Mouse (Mus musculus): ENCODE data around the gene Tmem258. TPM values are rescaled to one million over a fixed set of nuclear protein-coding genes. Genes with fewer than 3 reads are reported as not detected.

The Tmem258 gene
- total RNA-seq, 1 experiment from 2014 or later: 161 TPM

DNA sequence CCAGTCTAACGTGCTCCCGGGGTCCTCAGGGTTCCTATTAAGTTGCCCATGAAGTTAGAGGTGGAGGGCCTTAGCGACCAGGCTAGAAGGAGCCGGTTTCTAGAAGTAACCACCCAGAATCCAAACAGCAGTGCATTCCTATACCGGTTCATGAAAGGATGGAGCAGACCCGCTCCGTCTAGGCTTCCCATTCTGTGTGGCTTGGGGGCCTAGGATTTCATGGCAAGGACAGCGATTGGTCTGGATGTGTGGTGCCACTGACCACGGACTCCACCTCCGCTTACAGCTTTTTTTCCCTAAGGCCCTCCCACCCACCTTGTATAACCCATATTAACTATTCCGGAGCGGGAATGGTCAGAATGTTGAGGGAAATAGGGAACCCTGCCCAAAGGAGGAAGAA lies 19.7 kb upstream of the Tmem258 start:
- peak; percentile 74 for DNase-seq

GRCm38 (mm10) chr19:10185876-10186275 lies 17.9 kb upstream of the Tmem258 start:
- no peak for DNase-seq

- DNase-seq: no peak
Measured at GRCm38 (mm10) chr19:10186569-10186968, 17.2 kb upstream of the Tmem258 start.

DNA sequence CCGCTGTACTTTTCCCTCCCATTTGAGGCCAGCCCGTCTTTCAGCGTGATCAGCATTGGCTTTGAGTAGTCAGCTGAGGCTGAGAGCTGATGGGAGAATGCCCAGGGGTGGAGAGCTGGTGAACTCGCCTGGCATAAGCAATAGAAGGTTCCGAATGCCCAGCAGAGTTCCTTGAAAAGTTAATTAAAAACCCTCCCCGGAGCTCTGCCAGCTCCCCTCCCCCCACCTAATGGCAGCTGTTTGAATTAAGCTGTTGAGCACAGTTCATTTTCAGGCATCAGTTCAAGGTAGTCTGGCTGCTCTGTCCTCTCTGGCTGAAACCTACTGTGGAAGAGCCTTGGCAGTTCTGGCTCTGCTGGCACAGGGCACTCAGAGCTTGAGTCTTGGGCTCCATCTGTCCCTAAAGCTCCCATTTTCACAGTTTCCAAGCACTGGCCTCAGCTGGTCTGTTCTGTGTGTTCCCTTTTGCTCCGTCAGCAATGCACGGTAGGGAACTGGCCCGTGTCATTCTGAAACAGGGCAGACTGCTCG lies 15.5 kb upstream of the Tmem258 start:
- DNase-seq: peak; percentile 63

GRCm38 (mm10) chr19:10189022-10189421 lies 14.8 kb upstream of the Tmem258 start:
- DNase-seq: no peak

DNA sequence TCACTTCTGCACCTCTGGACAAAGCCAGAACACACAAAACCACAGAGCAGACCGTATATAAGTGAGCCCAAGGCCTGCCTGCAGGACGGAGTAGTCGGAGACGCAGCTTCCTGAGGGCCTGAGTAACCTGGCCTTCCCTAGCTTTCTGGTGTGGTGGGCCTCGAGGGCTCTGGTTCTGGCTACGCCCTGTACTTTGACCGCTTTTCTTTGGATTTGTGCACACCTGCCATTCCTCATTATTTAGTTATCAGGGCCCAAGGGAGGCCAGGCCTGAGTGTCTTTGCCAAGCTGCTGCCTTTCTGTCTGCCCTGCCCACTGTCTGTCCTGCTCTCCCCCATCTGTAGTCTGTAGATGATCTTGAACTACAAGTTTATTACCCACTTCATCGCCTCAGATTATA lies 13.9 kb upstream of the Tmem258 start:
- no peak for DNase-seq

GRCm38 (mm10) chr19:10190796-10191195 lies 13.0 kb upstream of the Tmem258 start:
- peak; percentile 83 for DNase-seq

DNA sequence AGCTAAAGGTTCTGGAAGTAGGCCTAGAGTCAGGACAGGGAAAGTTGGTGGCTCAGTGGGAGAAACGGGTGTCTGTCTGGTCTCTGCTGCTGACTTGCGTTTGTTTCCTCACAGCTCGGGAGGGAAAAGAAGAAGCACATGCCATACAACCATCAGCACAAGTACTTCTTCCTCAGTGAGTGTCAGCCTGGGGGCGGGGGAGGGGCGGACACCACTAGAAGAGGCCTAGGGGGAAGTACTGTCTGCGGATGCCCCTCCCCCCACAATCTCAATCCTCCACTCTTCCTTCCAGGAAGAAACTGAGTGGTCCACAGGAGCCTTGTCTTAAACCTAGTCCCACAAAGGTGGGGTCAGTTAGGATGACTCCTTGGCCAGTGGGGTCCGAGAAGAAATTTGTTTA lies 12.5 kb upstream of the Tmem258 start:
- DNase-seq: no peak

GRCm38 (mm10) chr19:10194337-10194736 lies 9.5 kb upstream of the Tmem258 start:
- no peak for DNase-seq

DNA sequence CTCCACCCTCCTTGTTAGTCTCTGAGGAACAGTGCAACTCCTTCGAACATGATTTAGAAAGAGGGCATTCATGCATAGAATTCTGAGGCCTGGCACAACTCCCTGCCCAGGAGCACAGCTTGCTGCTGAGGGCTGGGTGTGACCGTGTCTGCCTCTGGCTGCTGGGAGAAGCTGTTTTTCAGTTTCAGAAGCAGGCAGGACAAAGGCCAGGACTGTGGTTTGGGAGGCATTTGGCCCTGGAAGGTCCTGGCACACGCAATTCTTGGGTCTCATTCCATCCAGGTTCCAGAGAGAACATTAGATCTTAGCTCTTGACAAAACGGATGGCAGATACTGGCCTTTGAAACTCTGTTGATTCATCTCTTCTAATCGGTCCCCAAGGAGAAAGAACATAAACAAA lies 8.6 kb upstream of the Tmem258 start:
- DNase-seq: peak; percentile 75

DNA sequence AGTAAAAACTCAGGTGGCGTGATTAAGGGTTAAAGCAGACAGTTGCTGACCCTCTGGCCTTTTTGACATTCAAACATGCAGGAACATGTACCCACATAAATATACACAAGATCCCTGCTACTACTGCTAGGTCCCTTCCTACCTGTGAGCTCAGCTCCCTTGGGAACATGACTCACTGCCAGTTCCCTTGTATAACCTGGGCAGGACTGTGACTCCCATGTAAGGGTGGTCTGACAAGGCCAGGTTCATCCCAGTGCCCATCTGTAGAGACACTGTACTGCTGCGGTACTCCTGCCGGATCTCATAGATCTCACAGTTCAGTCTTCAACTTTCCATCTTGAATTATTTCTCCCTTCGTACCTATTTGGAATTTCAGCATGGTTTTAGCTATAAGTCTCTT lies 6.7 kb upstream of the Tmem258 start:
- no peak for DNase-seq

GRCm38 (mm10) chr19:10198286-10198685 lies 5.5 kb upstream of the Tmem258 start:
- no peak for DNase-seq

GRCm38 (mm10) chr19:10198723-10199122 lies 5.1 kb upstream of the Tmem258 start:
- DNase-seq: peak; percentile 91

DNA sequence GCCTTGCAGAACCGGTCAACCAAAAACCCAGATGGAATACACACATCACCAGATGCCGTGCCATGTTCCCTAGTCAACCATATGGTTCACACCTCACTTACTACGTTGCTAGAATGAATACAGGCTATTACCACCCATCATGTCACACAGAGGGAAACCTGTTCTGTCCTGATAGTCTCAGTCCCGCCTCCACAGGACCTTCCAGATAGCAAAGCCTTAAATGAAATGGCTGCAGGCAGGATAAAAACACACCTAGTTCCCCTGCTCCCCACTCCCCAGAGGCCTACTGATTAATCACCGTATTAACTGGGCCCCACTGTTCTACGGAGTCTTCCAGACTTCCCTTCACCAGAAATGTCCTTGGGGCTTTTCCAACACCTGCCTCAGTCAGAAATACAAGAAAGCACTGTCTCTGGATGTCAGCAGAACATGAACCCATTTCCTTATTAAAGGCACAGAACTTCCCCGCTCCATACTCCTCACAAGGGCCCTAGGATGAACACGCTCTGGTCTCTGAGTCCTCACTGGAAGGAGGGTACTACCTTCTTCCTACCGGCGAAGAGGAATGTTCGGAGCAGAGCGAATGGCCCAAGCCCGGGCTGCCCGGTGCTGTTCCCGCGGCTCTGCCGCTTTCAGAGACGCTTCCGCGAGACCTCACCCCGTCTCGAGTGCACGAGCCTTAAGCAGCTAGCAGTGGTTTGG lies 517 bp upstream of the Tmem258 start:
- no peak for DNase-seq

- peak; percentile 73 for DNase-seq
Measured at GRCm38 (mm10) chr19:10204616-10205001, 795 bp downstream of the Tmem258 start.

DNA sequence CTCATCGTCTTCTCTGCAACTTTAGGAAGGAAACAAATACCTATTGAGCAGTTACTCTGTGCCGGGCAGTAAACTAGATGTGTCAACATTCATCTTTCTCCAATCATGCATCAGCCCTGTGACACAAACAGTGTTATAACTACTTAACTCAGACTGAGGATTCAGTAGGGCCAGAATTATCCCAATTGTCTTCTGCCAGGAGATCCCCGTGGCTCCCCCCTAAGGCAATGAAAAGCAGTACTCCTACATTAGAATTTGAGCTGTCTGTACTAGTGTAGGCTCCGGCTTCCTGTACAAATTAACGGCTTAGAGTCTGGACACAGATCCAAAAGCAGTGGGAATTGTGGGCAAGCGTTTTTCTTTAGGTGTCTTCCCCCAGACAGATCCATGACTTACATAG lies 1.2 kb downstream of the Tmem258 start:
- DNase-seq: no peak

DNA sequence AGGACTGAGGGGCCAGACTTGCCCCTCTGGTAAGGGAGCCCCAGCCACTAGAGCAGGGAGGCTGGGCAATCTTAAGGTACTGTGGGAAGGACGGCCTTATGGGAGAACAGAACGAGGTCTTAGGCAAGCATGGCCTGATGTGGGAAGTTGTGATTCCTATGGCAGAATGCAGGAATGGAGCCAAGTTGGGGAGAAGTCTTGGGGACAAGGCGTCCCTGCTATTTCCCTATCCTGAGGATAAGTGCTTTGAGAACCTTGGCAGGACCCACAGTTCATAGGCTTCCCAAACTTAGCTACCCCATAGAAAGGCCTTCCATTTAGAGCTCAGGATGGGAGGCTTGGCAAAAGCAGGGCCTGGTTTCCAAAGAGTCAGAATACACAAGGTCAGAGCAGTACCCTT lies 5.0 kb downstream of the Tmem258 start:
- DNase-seq: no peak

DNA sequence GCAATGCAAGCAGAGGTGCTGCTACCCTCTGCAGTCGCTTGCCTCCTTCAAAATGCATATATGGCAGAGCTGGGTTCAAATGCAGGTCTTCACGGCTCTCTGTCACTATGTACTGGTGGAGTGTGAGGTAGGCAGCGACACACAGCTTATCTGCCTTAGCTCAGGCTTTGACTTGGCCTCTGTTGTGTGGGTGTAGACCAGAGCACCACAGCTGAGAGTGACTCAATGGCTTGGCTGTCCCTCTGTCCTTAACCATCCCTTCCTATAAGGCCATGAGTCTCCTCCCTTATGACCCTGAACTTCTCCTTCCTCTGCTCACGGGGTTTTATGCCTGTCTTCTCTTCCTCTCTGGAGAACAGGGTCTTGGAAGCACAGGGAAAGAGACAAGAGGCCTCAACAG lies 7.1 kb downstream of the Tmem258 start:
- DNase-seq: peak; percentile 43

DNA sequence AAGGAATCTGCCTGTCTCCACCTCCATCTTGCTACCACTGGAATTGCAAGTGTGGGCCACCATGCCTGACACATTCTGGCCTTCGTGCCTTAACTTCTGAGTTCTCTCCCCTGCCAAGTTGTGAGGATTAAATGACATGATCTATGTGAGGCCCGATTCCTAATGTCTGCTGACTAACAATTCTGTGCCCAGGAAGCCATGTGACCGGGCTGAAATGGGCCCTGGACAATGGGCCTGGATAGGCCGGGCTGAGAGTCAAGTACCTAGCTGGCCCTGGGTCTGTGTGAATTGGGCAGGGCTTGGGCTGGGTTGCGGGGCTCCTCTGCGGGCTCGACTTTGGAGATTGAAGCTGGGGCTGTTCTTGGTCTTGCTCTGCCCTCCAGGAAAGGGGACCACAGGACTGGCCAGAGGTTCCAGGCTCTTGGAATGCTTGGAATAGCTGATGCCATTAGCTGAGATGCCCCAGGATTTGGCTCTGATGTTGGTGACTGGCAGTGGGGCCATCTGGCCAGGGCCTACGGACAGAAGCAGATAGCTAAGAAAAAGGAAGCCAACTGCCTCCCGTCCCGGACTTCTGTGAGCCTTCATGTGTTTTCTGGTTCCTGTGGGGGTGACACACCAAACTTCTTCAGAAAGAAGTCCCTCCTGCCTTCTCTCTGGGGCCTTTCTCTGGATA lies 10.1 kb downstream of the Tmem258 start:
- peak; percentile 37 for DNase-seq

GRCm38 (mm10) chr19:10216101-10216500 lies 12.3 kb downstream of the Tmem258 start:
- no peak for DNase-seq

- peak; percentile 76 for DNase-seq
Measured at GRCm38 (mm10) chr19:10219108-10219507, 15.3 kb downstream of the Tmem258 start.

DNA sequence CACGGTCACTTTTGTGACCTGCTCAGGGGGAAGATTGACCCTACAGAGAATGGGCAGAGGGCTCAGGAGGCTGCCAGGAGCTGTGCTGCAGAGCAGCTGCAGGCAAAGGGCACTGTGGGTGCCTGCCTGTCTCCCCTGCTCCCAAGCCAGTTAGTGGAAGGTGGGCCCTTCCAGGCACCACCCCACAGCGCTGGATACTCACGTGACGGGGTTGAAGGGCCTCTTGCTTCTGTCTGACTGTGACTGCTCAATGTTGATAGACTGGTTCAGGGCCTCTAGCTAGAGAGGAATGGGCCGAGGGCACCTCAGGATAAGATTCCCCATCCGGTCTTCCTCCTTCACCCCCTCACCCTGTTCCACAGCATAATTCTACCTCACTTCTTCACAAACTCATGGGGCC lies 15.8 kb downstream of the Tmem258 start:
- DNase-seq: no peak

- DNase-seq: no peak
Measured at GRCm38 (mm10) chr19:10221585-10221984, 17.8 kb downstream of the Tmem258 start.

- DNase-seq: no peak
Measured at GRCm38 (mm10) chr19:10222656-10223055, 18.8 kb downstream of the Tmem258 start.

All from adrenal gland, postnatal 14 days (tissue).